Mouse (Mus musculus) liver, adult 10 weeks (tissue): ENCODE data around the gene Kl. TPM values are rescaled to one million over a fixed set of nuclear protein-coding genes. Genes with fewer than 3 reads are reported as not detected.

Source experiments
- polyA plus RNA-seq: library from polyadenylated mRNA; stranded (reverse); fragments of 350-450 nt; fragmentation: Illumina TruSeq; extraction: RNeasy Lipid Tissue Mini Kit (QIAGEN cat#74804); gene quantifications from one replicate; pipeline ENCODE4 v1.2.3, GENCODE M21; 2014; ENCODE audit warnings: low read depth, low replicate concordance

Kl gene
- not detected for polyA plus RNA-seq

GRCm38 (mm10) chr5:150952328-150952668, at the start of gene Kl:
TSS of gene Kl (plus strand) at chr5:150952607.

